Mouse (Mus musculus) liver, embryonic 14.5 days (tissue): Measurements from ENCODE around the gene Cdhr2.
A peak's percentile ranks its signal among the peaks of the same experiment; 100 is the strongest.

ENCODE experiments used
- CTCF ChIP-seq: IDR thresholded peaks from 2 replicates; pipeline ENCODE4 v1.5.1; 2016; ENCODE audit warnings: antibody characterized with exemption, low read depth, control low read depth
- EP300 ChIP-seq: IDR thresholded peaks from 2 replicates; pipeline ENCODE4 v1.6.1; 2016; ENCODE audit warnings: antibody characterized with exemption, low read depth

- peak; percentile 82 for TF ChIP-seq CTCF
- TF ChIP-seq EP300 = no peak
These were observed 15.7 kb downstream of the Cdhr2 start for GRCm38 (mm10) chr13:54716916-54717315.
